Mouse (Mus musculus): Measurements from ENCODE around the gene Il31ra.

The Il31ra gene

GRCm38 (mm10) chr13:112569606-112570005 lies 24.6 kb downstream of the Il31ra start:
- CTCF ChIA-PET, result interaction anchor here (0.7 kb wide), 1 partner anchor 99 kb away, joined by 12 read pairs; no protein-coding TSS in a partner anchor

- CTCF ChIA-PET, result no interaction called here
These were observed 33.5 kb downstream of the Il31ra start for GRCm38 (mm10) chr13:112560554-112561138.

GRCm38 (mm10) chr13:112556501-112556900 lies 37.7 kb downstream of the Il31ra start:
- CTCF ChIA-PET, result no interaction called here

- CTCF ChIA-PET, result no interaction called here
These were observed 40.9 kb downstream of the Il31ra start for GRCm38 (mm10) chr13:112553304-112553703.

- CTCF ChIA-PET, result no interaction called here
These were observed 42.3 kb downstream of the Il31ra start for GRCm38 (mm10) chr13:112551641-112552548.

GRCm38 (mm10) chr13:112541223-112541975 lies 52.8 kb downstream of the Il31ra start:
- CTCF ChIA-PET, result no interaction called here

GRCm38 (mm10) chr13:112540616-112541015 lies 53.5 kb downstream of the Il31ra start:
- CTCF ChIA-PET, result interaction anchor here (0.7 kb wide), 2 partner anchors 33 to 1546 kb away, joined by 3 to 4 read pairs; no protein-coding TSS in a partner anchor

- CTCF ChIA-PET, result no interaction called here
These were observed 57.1 kb downstream of the Il31ra start for GRCm38 (mm10) chr13:112537065-112537464.

GRCm38 (mm10) chr13:112536611-112537010 lies 57.5 kb downstream of the Il31ra start:
- CTCF ChIA-PET, result no interaction called here

GRCm38 (mm10) chr13:112533556-112533955 lies 60.6 kb downstream of the Il31ra start:
- CTCF ChIA-PET, result interaction anchor here (0.5 kb wide), 1 partner anchor 224 kb away, joined by 3 read pairs; no protein-coding TSS in a partner anchor

- CTCF ChIA-PET, result interaction anchor here (0.5 kb wide), 1 partner anchor 186 kb away, joined by 3 read pairs; no protein-coding TSS in a partner anchor
These were observed 61.9 kb downstream of the Il31ra start for GRCm38 (mm10) chr13:112532235-112532634.

GRCm38 (mm10) chr13:112529893-112530292 lies 64.3 kb downstream of the Il31ra start:
- CTCF ChIA-PET, result interaction anchor here (0.7 to 1.3 kb wide), 2 partner anchors 166 to 221 kb away, joined by 3 to 6 read pairs; no protein-coding TSS in a partner anchor

GRCm38 (mm10) chr13:112527186-112527585 lies 67.0 kb downstream of the Il31ra start:
- CTCF ChIA-PET, result no interaction called here

- CTCF ChIA-PET, result no interaction called here
These were observed 70.7 kb downstream of the Il31ra start for GRCm38 (mm10) chr13:112523346-112523970.

GRCm38 (mm10) chr13:112522896-112523295 lies 71.3 kb downstream of the Il31ra start:
- CTCF ChIA-PET, result no interaction called here

- CTCF ChIA-PET, result no interaction called here
These were observed 71.9 kb downstream of the Il31ra start for GRCm38 (mm10) chr13:112522261-112522660.

GRCm38 (mm10) chr13:112514546-112514945 lies 79.6 kb downstream of the Il31ra start:
- CTCF ChIA-PET, result no interaction called here

GRCm38 (mm10) chr13:112512824-112513223 lies 81.3 kb downstream of the Il31ra start:
- CTCF ChIA-PET, result interaction anchor here (0.7 kb wide), 1 partner anchor 12 kb away, joined by 3 read pairs; no protein-coding TSS in a partner anchor

GRCm38 (mm10) chr13:112511810-112512209 lies 82.3 kb downstream of the Il31ra start:
- CTCF ChIA-PET, result no interaction called here

- CTCF ChIA-PET, result interaction anchor here (0.5 to 0.7 kb wide), 2 partner anchors 189 to 981 kb away, joined by 3 read pairs; no protein-coding TSS in a partner anchor
These were observed 82.9 kb downstream of the Il31ra start for GRCm38 (mm10) chr13:112511261-112511660.
